Mouse (Mus musculus) ES-E14 (cell line): Measurements from ENCODE around the gene Qtrt1.

Experiments
- MAFK ChIP-seq: IDR thresholded peaks from 2 replicates; pipeline ENCODE4 v1.6.1; 2014; ENCODE audit warnings: mild to moderate bottlenecking, low read depth, low read length, inconsistent platforms; ENCODE audit not compliant: insufficient read depth
- ZNF384 ChIP-seq: IDR thresholded peaks from 2 replicates; pipeline ENCODE4 v1.6.1; 2012; ENCODE audit warnings: low read depth, low read length, inconsistent platforms

DNA sequence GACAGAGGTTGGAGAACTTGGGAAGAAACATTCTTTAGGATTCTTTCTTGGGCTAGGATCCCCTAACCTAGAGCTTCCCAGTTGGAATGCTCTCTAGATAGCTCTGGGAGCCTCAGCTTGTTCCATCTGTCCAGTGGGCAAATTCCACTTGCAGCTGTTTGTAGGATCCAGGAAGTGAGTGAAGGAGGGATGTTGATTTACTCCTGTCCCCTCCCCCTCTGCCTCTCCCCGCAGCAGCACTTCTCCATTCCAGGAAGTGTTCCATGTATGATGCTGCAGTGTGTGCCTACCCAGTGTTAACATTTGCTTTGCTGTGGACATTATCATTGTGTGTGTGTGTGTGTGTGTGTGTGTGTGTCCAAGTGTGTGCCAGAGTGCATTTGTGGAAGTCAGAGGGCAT, 14.4 kb downstream of the Qtrt1 start:
- TF ChIP-seq MAFK (no peak), ZNF384 (no peak)
